30 mouse cellular contexts compared by ENCODE assay signal in genomic region chr1:154839272-154839671, GRCm38 (mm10).
"Had no signal": no experiment of that assay in that cellular context is flagged by ENCODE, and none has a peak within 500 bp of the region (broad histone marks: within the 10 kb centered on the region; RNA-seq: fewer than 3 reads in every experiment).

No protein-coding gene starts in this region.

- H3K9me3 ChIP-seq: heart, embryonic 10.5 days; heart, embryonic 12.5 days; heart, embryonic 13.5 days; heart, embryonic 15.5 days; hindbrain, embryonic 10.5 days; hindbrain, embryonic 12.5 days; hindbrain, embryonic 13.5 days; hindbrain, embryonic 15.5 days; intestine, embryonic 15.5 days; kidney, embryonic 15.5 days had no signal

- H3K4me2 ChIP-seq: heart, embryonic 11.5 days; heart, embryonic 12.5 days; heart, embryonic 13.5 days; heart, embryonic 15.5 days; hindbrain, embryonic 12.5 days; hindbrain, embryonic 13.5 days; hindbrain, embryonic 14.5 days; hindbrain, embryonic 15.5 days; intestine, embryonic 15.5 days; kidney, embryonic 15.5 days had no signal

- H3K27ac ChIP-seq: heart, embryonic 10.5 days; heart, embryonic 13.5 days; heart, embryonic 15.5 days; hindbrain, embryonic 10.5 days; hindbrain, embryonic 12.5 days; hindbrain, embryonic 13.5 days; hindbrain, embryonic 14.5 days; hindbrain, embryonic 15.5 days; hindbrain, postnatal 0 days; intestine, embryonic 15.5 days; kidney, embryonic 15.5 days; kidney, postnatal 0 days; left cerebral cortex, adult 2 months had no signal

- H3K4me3 ChIP-seq: heart, embryonic 10.5 days; heart, embryonic 12.5 days; heart, embryonic 13.5 days; heart, embryonic 15.5 days; hindbrain, embryonic 10.5 days; hindbrain, embryonic 12.5 days; hindbrain, embryonic 13.5 days; hindbrain, embryonic 15.5 days; intestine, embryonic 15.5 days; kidney, embryonic 15.5 days; left cerebral cortex, adult 2 months had no signal

- H3K4me1 ChIP-seq: hindbrain, embryonic 12.5 days; hindbrain, embryonic 13.5 days; hindbrain, embryonic 15.5 days; intestine, embryonic 15.5 days; kidney, embryonic 15.5 days had no signal

- H3K27me3 ChIP-seq: heart, embryonic 15.5 days; hindbrain, embryonic 13.5 days; hindbrain, embryonic 15.5 days; intestine, embryonic 15.5 days; kidney, embryonic 15.5 days had no signal

- H3K36me3 ChIP-seq: heart, embryonic 10.5 days; heart, embryonic 12.5 days; heart, embryonic 13.5 days; heart, embryonic 15.5 days; hindbrain, embryonic 10.5 days; hindbrain, embryonic 12.5 days; hindbrain, embryonic 13.5 days; hindbrain, embryonic 15.5 days; intestine, embryonic 15.5 days; kidney, embryonic 15.5 days had no signal

- DNase-seq: heart, postnatal 10 days; heart, postnatal 14 days; heart, postnatal 36 days; heart, postnatal 4 days; kidney, adult 11 months; kidney, adult 18-20 months; kidney, adult 2 months; kidney, adult 8-10 months; kidney, adult 9 months; kidney, postnatal 10 days; kidney, postnatal 14 days; kidney, postnatal 25 days; kidney, postnatal 36 days; layer of hippocampus, adult 9-11 months; layer of hippocampus, postnatal 36 days had no signal

- H3K9ac ChIP-seq: heart, embryonic 12.5 days; heart, embryonic 13.5 days; heart, embryonic 15.5 days; hindbrain, embryonic 12.5 days; hindbrain, embryonic 13.5 days; hindbrain, embryonic 14.5 days; hindbrain, embryonic 15.5 days; intestine, embryonic 15.5 days; kidney, embryonic 15.5 days had no signal
